Mouse (Mus musculus): Measurements from ENCODE around the gene Fam53b. TPM values are rescaled to one million over a fixed set of nuclear protein-coding genes. Genes with fewer than 3 reads are reported as not detected.

Fam53b gene
- 15.1 and 17.4 TPM in 2 replicates for polyA plus RNA-seq (2015; fragmentation: Nextera tagmentation; extraction: Ambion mirVana)

- no peaks in the 10 kb centered on the region for H3K36me3 ChIP-seq (ENCODE audit: control insufficient read depth, insufficient read depth, low read length)
- peak within 1 kb of the TSS; percentile 78 for H3K4me3 ChIP-seq (replicated peaks; ENCODE audit: low read length)
- WGBS, result under 1% methylated on average over 83 of the region's 85 CpGs
- peaks cover 37% of the 10 kb centered on the region for H3K4me1 ChIP-seq (ENCODE audit: control insufficient read depth, insufficient read depth, low read length)
- no peaks in the 10 kb centered on the region for H3K27me3 ChIP-seq (ENCODE audit: control insufficient read depth, insufficient read depth, low read length)
- H3K9ac ChIP-seq (ENCODE audit: low read length), result peak within 1 kb of the TSS; percentile 88
- no peaks in the 10 kb centered on the region for H3K9me3 ChIP-seq (replicated peaks; ENCODE audit: control insufficient read depth, low read length)
- peak; percentile 67 for ATAC-seq (ENCODE audit: insufficient read depth, low FRiP score)
- H3K27ac ChIP-seq (ENCODE audit: low read length), result peak within 1 kb of the TSS; percentile 92
- peak within 1 kb of the TSS; percentile 77 for H3K4me2 ChIP-seq (ENCODE audit: low read depth, low read length)
Measured at GRCm38 (mm10) chr7:132813416-132814088, at the start of gene Fam53b. Fam53b (minus strand) TSS chr7:132813886.

GRCm38 (mm10) chr7:132859042-132859958 lies 45.6 kb upstream of the Fam53b start, which contains the start of gene Abraxas2:
Abraxas2 (plus strand) TSS chr7:132859225.
- H3K36me3 ChIP-seq (ENCODE audit: control insufficient read depth, insufficient read depth, low read length), result 0 out of 2 replicates have a peak, but pooled peaks cover 7% of the 10 kb centered on the region
- 0 out of 2 replicates have a peak, but pooled peaks cover 4% of the 10 kb centered on the region for H3K4me1 ChIP-seq (ENCODE audit: control insufficient read depth, insufficient read depth, low read length)
- peak within 1 kb of the TSS; percentile 91 for H3K9ac ChIP-seq (ENCODE audit: low read length)
- no peaks in the 10 kb centered on the region for H3K9me3 ChIP-seq (replicated peaks; ENCODE audit: control insufficient read depth, low read length)
- peak; percentile 95 for ATAC-seq (ENCODE audit: insufficient read depth, low FRiP score)
- WGBS, result 1% methylated on average over 53 of the region's 53 CpGs
- peak within 1 kb of the TSS; percentile 66 for H3K4me2 ChIP-seq (ENCODE audit: low read depth, low read length)
- H3K4me3 ChIP-seq (replicated peaks; ENCODE audit: low read length), result peak within 1 kb of the TSS; percentile 85
- peak within 1 kb of the TSS; percentile 81 for H3K27ac ChIP-seq (ENCODE audit: low read length)
- H3K27me3 ChIP-seq (ENCODE audit: control insufficient read depth, insufficient read depth, low read length), result no peaks in the 10 kb centered on the region

- 0 out of 2 replicates have a peak, but pooled peaks cover 7% of the 10 kb centered on the region for H3K36me3 ChIP-seq (ENCODE audit: control insufficient read depth, insufficient read depth, low read length)
- H3K9me3 ChIP-seq (replicated peaks; ENCODE audit: control insufficient read depth, low read length), result no peaks in the 10 kb centered on the region
- H3K4me3 ChIP-seq (replicated peaks; ENCODE audit: low read length), result no peak overlapping the region
- no peak overlapping the region for H3K27ac ChIP-seq (ENCODE audit: low read length)
- no peaks in the 10 kb centered on the region for H3K27me3 ChIP-seq (ENCODE audit: control insufficient read depth, insufficient read depth, low read length)
- no peak overlapping the region for H3K9ac ChIP-seq (ENCODE audit: low read length)
- peaks cover 7% of the 10 kb centered on the region; the same call in 1 of the 2 replicates for H3K4me1 ChIP-seq (ENCODE audit: control insufficient read depth, insufficient read depth, low read length)
- ATAC-seq (ENCODE audit: insufficient read depth, low FRiP score), result no peak
- no peak overlapping the region for H3K4me2 ChIP-seq (ENCODE audit: low read depth, low read length)
- WGBS, result 68% methylated on average over 5 of the region's 5 CpGs
Measured at GRCm38 (mm10) chr7:132858043-132858608, 44.4 kb upstream of the Fam53b start.

DNA sequence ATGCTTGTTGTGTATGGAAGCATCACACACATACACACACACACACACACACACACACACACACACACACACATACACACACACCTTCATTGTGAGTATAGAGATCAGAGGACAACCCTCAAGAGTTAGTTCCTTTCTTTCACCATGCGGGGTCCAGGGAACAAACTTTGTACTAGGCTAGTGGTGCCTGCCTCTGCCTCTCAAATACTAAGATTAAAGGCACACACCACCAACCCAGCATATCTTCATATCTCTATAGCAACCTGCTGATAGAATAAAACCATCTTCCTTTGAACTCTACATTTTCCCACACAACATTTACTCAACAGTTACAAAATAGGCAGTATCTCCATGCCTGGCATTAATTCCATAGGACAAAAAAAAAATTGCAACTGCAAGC lies 42.4 kb upstream of the Fam53b start:
- Histone ChIP-seq H3K4me3 (replicated peaks; ENCODE audit: low read length) (no peak overlapping the region), H3K9ac (ENCODE audit: low read length) (no peak overlapping the region), H3K9me3 (replicated peaks; ENCODE audit: control insufficient read depth, low read length) (no peaks in the 10 kb centered on the region), H3K36me3 (ENCODE audit: control insufficient read depth, insufficient read depth, low read length) (no peaks in the 10 kb centered on the region), H3K4me1 (ENCODE audit: control insufficient read depth, insufficient read depth, low read length) (peaks cover 9% of the 10 kb centered on the region), H3K27me3 (ENCODE audit: control insufficient read depth, insufficient read depth, low read length) (no peaks in the 10 kb centered on the region), H3K4me2 (ENCODE audit: low read depth, low read length) (no peak overlapping the region), H3K27ac (ENCODE audit: low read length) (no peak overlapping the region)
- ATAC-seq (ENCODE audit: insufficient read depth, low FRiP score), result no peak
- WGBS, result 71% methylated on average over 1 of the region's 1 CpGs

DNA sequence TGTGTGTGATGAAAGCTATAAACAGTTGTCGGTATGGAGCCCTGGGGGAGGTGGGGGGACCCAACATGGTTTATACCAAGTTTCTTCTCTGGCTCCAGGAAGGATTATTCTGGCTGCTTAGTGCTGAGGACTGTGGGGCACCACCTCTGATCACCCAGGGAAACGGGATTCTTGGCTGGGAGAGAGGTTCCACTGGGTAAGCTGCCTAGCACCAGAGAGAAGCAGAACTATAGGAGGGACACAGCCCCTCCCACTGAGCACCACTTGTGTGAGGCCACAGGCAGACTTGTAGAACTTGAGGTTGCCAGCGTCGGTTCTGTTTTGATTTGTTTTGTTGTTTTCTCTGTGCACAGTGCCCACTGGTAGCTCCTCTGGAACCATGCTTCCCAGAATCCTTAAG lies 40.3 kb upstream of the Fam53b start:
- no peak for ATAC-seq (ENCODE audit: insufficient read depth, low FRiP score)
- Histone ChIP-seq H3K27ac (ENCODE audit: low read length) (no peak overlapping the region), H3K9me3 (replicated peaks; ENCODE audit: control insufficient read depth, low read length) (no peaks in the 10 kb centered on the region), H3K4me1 (ENCODE audit: control insufficient read depth, insufficient read depth, low read length) (peaks cover 9% of the 10 kb centered on the region), H3K4me3 (replicated peaks; ENCODE audit: low read length) (no peak overlapping the region), H3K27me3 (ENCODE audit: control insufficient read depth, insufficient read depth, low read length) (no peaks in the 10 kb centered on the region), H3K4me2 (ENCODE audit: low read depth, low read length) (no peak overlapping the region), H3K9ac (ENCODE audit: low read length) (no peak overlapping the region), H3K36me3 (ENCODE audit: control insufficient read depth, insufficient read depth, low read length) (peaks cover 5% of the 10 kb centered on the region; the same call in 1 of the 2 replicates)
- WGBS, result 66% methylated on average over 4 of the region's 4 CpGs

- peaks cover 9% of the 10 kb centered on the region for H3K4me1 ChIP-seq (ENCODE audit: control insufficient read depth, insufficient read depth, low read length)
- H3K4me3 ChIP-seq (replicated peaks; ENCODE audit: low read length), result no peak overlapping the region
- H3K36me3 ChIP-seq (ENCODE audit: control insufficient read depth, insufficient read depth, low read length), result peaks cover 10% of the 10 kb centered on the region; the same call in 1 of the 2 replicates
- H3K27me3 ChIP-seq (ENCODE audit: control insufficient read depth, insufficient read depth, low read length), result no peaks in the 10 kb centered on the region
- H3K9me3 ChIP-seq (replicated peaks; ENCODE audit: control insufficient read depth, low read length), result no peaks in the 10 kb centered on the region
- H3K4me2 ChIP-seq (ENCODE audit: low read depth, low read length), result no peak overlapping the region
- no peak overlapping the region for H3K9ac ChIP-seq (ENCODE audit: low read length)
- no peak for ATAC-seq (ENCODE audit: insufficient read depth, low FRiP score)
- WGBS, result 86% methylated on average over 6 of the region's 6 CpGs
- no peak overlapping the region for H3K27ac ChIP-seq (ENCODE audit: low read length)
Measured at GRCm38 (mm10) chr7:132853361-132853760, 39.7 kb upstream of the Fam53b start.

GRCm38 (mm10) chr7:132852173-132852844 lies 38.6 kb upstream of the Fam53b start, which contains the start of gene Eef1akmt2:
Eef1akmt2 (minus strand) TSS chr7:132852673.
- Histone ChIP-seq H3K9me3 (replicated peaks; ENCODE audit: control insufficient read depth, low read length) (no peaks in the 10 kb centered on the region), H3K27ac (ENCODE audit: low read length) (peak within 1 kb of the TSS; percentile 98), H3K27me3 (ENCODE audit: control insufficient read depth, insufficient read depth, low read length) (no peaks in the 10 kb centered on the region), H3K4me2 (ENCODE audit: low read depth, low read length) (peak within 1 kb of the TSS; percentile 54), H3K4me1 (ENCODE audit: control insufficient read depth, insufficient read depth, low read length) (peaks cover 9% of the 10 kb centered on the region), H3K9ac (ENCODE audit: low read length) (peak within 1 kb of the TSS; percentile 99), H3K4me3 (replicated peaks; ENCODE audit: low read length) (peak within 1 kb of the TSS; percentile 90), H3K36me3 (ENCODE audit: control insufficient read depth, insufficient read depth, low read length) (peaks cover 15% of the 10 kb centered on the region)
- under 1% methylated on average over 37 of the region's 37 CpGs for WGBS
- peak; percentile 94 for ATAC-seq (ENCODE audit: insufficient read depth, low FRiP score)

DNA sequence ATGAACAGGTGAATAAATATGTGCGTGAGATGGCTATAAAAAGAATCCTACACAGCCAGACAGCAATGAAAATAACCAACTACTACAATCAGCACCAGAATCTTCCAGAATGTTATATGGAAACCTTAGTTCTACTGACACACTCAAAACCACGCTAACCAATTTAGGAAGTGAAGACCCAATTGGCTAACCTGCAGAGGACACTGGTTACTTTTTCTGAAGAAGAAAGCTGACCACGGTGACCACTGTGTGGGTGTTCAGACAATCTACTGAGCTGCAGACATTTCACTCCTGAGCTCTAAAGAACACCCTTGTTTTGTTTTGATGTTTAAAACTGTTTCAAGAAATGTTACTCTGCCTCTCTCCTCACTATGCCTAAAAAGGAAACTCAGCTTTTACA lies 29.5 kb upstream of the Fam53b start:
- Histone ChIP-seq H3K27me3 (ENCODE audit: control insufficient read depth, insufficient read depth, low read length) (no peaks in the 10 kb centered on the region), H3K9me3 (replicated peaks; ENCODE audit: control insufficient read depth, low read length) (no peaks in the 10 kb centered on the region), H3K4me2 (ENCODE audit: low read depth, low read length) (no peak overlapping the region), H3K9ac (ENCODE audit: low read length) (no peak overlapping the region), H3K4me3 (replicated peaks; ENCODE audit: low read length) (no peak overlapping the region), H3K27ac (ENCODE audit: low read length) (no peak overlapping the region), H3K4me1 (ENCODE audit: control insufficient read depth, insufficient read depth, low read length) (no peaks in the 10 kb centered on the region), H3K36me3 (ENCODE audit: control insufficient read depth, insufficient read depth, low read length) (peaks cover 5% of the 10 kb centered on the region; the same call in 1 of the 2 replicates)
- 87% methylated on average over 3 of the region's 3 CpGs for WGBS
- ATAC-seq (ENCODE audit: insufficient read depth, low FRiP score), result no peak

Measured in stomach, embryonic 16.5 days (tissue).